Mouse (Mus musculus) liver, postnatal 0 days (tissue): Measurements from ENCODE around the gene Lin52.

Experiments used
- CTCF ChIP-seq: sonication (generic); IDR thresholded peaks from 2 replicates; pipeline ENCODE4 v1.5.1; 2016; ENCODE audit warnings: antibody characterized with exemption, low read depth
- EP300 ChIP-seq: IDR thresholded peaks from 2 replicates; pipeline ENCODE4 v1.6.1; 2016; ENCODE audit warnings: antibody characterized with exemption, low read depth, mild to moderate bottlenecking

GRCm38 (mm10) chr12:84417605-84417922, 33.7 kb upstream of the Lin52 start:
- TF ChIP-seq CTCF (no peak), EP300 (no peak)
